Mouse (Mus musculus) neutrophil, adult 83 days (primary cell): Measurements from ENCODE around the gene Olfr1297. TPM values are rescaled to one million over a fixed set of nuclear protein-coding genes. Genes with fewer than 3 reads are reported as not detected.

Experiments used
- total RNA-seq, 2 experiments: library from RNA; stranded (reverse); gene quantifications; one replicate each; pipeline ENCODE4 v1.2.4; 2023

The Olfr1297 gene
- not detected for total RNA-seq

DNA sequence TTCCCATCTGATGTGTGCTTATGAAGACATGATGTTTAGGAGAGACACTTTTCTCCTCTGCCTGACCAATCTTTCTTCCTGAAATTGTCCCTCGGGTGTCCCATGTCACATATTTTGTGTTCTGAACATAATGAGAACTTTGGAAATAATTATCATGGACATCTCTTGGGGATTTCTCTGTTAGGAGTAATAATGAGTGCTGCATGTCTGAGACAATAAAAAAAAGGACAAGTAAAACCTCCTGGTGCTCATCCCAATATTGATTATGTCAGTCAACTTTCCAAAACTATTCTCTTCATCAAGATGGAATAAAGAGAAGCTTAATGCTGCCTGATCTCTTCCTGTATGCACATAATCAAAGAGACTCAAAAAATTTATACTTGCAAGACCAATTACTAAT is at the start of gene Olfr1297:
Gene Olfr1297, minus strand, starts transcription at position 101 of the 400 bp plus-strand sequence.

GRCm38 (mm10) chr2:111661119-111661518 is 34.8 kb upstream of the Olfr1297 start, which contains the start of gene Olfr1299:
TSS of gene Olfr1299 (plus strand) at chr2:111661419.

GRCm38 (mm10) chr2:111649101-111649500 is 22.8 kb upstream of the Olfr1297 start, which contains the start of gene Olfr1298:
TSS of gene Olfr1298 (minus strand) at chr2:111649201.

DNA sequence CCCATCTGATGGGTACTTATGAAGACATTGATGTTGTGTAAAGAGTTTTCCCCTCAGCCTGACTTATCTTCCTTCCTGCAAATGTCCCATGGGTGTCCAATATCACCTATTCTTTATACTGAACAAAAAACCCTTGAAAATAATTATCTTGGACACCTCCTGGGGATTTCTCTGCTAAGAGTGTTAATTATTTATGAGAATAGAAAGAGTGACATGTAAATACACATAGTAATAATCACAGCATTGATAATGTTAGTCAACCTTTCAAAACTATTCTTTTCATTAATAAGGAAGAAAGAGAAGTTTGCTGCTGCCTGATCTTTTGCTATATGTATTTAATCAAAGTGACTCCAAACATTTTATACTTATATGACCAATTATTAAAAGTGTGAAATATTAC is 56.7 kb downstream of the Olfr1297 start, which contains the start of gene Olfr1295:
Gene Olfr1295, minus strand, starts transcription at position 101 of the 400 bp plus-strand sequence.

Other genes starting within 250 kb of the Olfr1297 start
- not detected for gene Olfr1286, start 203.4 kb downstream of the Olfr1297 start, total RNA-seq
- not detected for gene Olfr1287, start 177.4 kb downstream of the Olfr1297 start, total RNA-seq
- not detected for gene Olfr1288, start 152.4 kb downstream of the Olfr1297 start, total RNA-seq
- not detected for gene Olfr1289, start 145.7 kb downstream of the Olfr1297 start, total RNA-seq
- gene Olfr1290, start 132.7 kb downstream of the Olfr1297 start, total RNA-seq = not detected
- gene Olfr1291-ps1, start 129.3 kb downstream of the Olfr1297 start, total RNA-seq = not detected
- gene Olfr1293-ps, start 101.3 kb downstream of the Olfr1297 start, total RNA-seq = not detected
- gene Olfr1294, start 86.2 kb downstream of the Olfr1297 start, total RNA-seq = not detected
- gene Olfr1295, start 56.8 kb downstream of the Olfr1297 start, total RNA-seq = not detected
- not detected for gene Olfr1298, start 22.7 kb upstream of the Olfr1297 start, total RNA-seq
- not detected for gene Olfr1299, start 34.9 kb upstream of the Olfr1297 start, total RNA-seq
- not detected for gene Olfr1301, start 124.5 kb upstream of the Olfr1297 start, total RNA-seq
- gene Olfr1302, start 150.9 kb upstream of the Olfr1297 start, total RNA-seq = not detected
- gene Olfr1303, start 193.8 kb upstream of the Olfr1297 start, total RNA-seq = not detected